Mouse (Mus musculus) embryonic facial prominence, embryonic 14.5 days (tissue): Measurements from ENCODE around the gene Arhgap44. TPM values are rescaled to one million over a fixed set of nuclear protein-coding genes. Genes with fewer than 3 reads are reported as not detected.

Experiments
- ATAC-seq: fragments of 200-750 bp; cut with Nextera tagmentation; 2 replicates; pipeline ENCODE4 v1.8.0; 2017; ENCODE audit warnings: low read depth, moderate number of reproducible peaks, moderate TSS enrichment
- DNase-seq: peaks from one replicate; pipeline ENCODE4 v3.0.0-alpha.2; 2015; ENCODE audit warnings: low spot score
- H3K27ac ChIP-seq: fragments of 300-500 bp; sonication (generic); replicated peaks from 2 replicates; pipeline ENCODE4 v1.5.1; 2014; ENCODE audit warnings: low read depth, mild to moderate bottlenecking, low read length, moderate library complexity
- H3K27me3 ChIP-seq: fragments of 300-500 bp; sonication (generic); replicated peaks from 2 replicates; pipeline ENCODE4 v1.6.1; 2014; ENCODE audit warnings: low read length; ENCODE audit not compliant: control insufficient read depth, insufficient read depth
- H3K36me3 ChIP-seq: fragments of 300-500 bp; sonication (generic); 2 replicates; pipeline ENCODE4 v1.6.1; 2014; ENCODE audit warnings: low read length, mixed read lengths; ENCODE audit not compliant: control insufficient read depth, insufficient read depth
- H3K4me1 ChIP-seq: fragments of 300-500 bp; sonication (generic); 2 replicates; pipeline ENCODE4 v1.6.1; 2014; ENCODE audit warnings: antibody characterized with exemption, low read length; ENCODE audit not compliant: control insufficient read depth, insufficient read depth
- H3K4me2 ChIP-seq: fragments of 300-500 bp; sonication (generic); 2 replicates; pipeline ENCODE4 v1.6.1; 2014; ENCODE audit warnings: low read depth, mild to moderate bottlenecking, low read length, moderate library complexity, mixed read lengths
- H3K4me3 ChIP-seq: fragments of 300-500 bp; sonication (generic); 2 replicates; pipeline ENCODE4 v1.5.1; 2014; ENCODE audit warnings: low read depth, mild to moderate bottlenecking, low read length
- H3K9ac ChIP-seq: fragments of 300-500 bp; sonication (generic); 2 replicates; pipeline ENCODE4 v1.6.1; 2014; ENCODE audit warnings: low read depth, mild to moderate bottlenecking, low read length, moderate library complexity, mixed read lengths
- H3K9me3 ChIP-seq: fragments of 300-500 bp; sonication (generic); 2 replicates; pipeline ENCODE4 v1.6.1; 2016; ENCODE audit warnings: low read length; ENCODE audit not compliant: control insufficient read depth
- WGBS: fragments of 180-500 bp; shearing (Covaris S2); extraction: QIAGEN DNeasy Blood & Tissue Kit; methylation state at CpG from one replicate; pipeline ENCODE4 v1.1.7; 2014; 5-methylcytosine and 5-hydroxymethylcytosine counted together
- polyA plus RNA-seq: library from polyadenylated mRNA; unstranded; fragments of >200 nt; fragmentation: Nextera tagmentation; extraction: Ambion mirVana; gene quantifications from 2 replicates; pipeline ENCODE4 v1.2.1, GENCODE M21; 2014

Gene Arhgap44
- polyA plus RNA-seq, 1 experiment from 2014 or later = 8.1 TPM

- no peak for DNase-seq
- H3K4me2 ChIP-seq = no peak overlapping the region
- H3K9me3 ChIP-seq = no peaks in the 10 kb centered on the region
- H3K9ac ChIP-seq = no peak overlapping the region
- no peak overlapping the region for H3K4me3 ChIP-seq
- H3K4me1 ChIP-seq = no peaks in the 10 kb centered on the region
- ATAC-seq = no peak
- no peaks in the 10 kb centered on the region for H3K36me3 ChIP-seq
- H3K27ac ChIP-seq = no peak overlapping the region
- no peaks in the 10 kb centered on the region for H3K27me3 ChIP-seq
- WGBS = 52% methylated on average over 5 of the region's 5 CpGs
Measured at GRCm38 (mm10) chr11:65088451-65089222, 74.1 kb downstream of the Arhgap44 start.

DNA sequence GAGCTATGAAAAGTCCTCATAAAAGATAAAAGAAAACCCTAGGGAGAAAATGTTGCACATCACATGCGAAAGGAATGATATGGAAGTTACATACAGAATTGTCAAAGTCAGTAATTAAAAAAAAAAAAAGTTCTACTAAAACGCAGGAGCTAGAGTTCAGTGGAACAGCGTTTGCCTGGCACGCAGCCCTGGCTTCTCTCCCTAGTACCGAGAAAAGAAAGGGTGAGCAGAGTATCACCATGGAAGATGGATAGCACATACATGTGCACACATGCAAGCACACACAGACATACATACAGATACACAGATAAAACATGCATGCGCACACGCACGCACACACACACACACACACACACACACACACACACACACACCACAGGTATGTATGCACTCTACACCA is 82.0 kb downstream of the Arhgap44 start:
- H3K9me3 ChIP-seq = no peaks in the 10 kb centered on the region
- no peak overlapping the region for H3K4me3 ChIP-seq
- no peak for ATAC-seq
- H3K9ac ChIP-seq = no peak overlapping the region
- no peaks in the 10 kb centered on the region for H3K4me1 ChIP-seq
- WGBS = 86% methylated on average over 8 of the region's 8 CpGs
- no peaks in the 10 kb centered on the region for H3K36me3 ChIP-seq
- no peak for DNase-seq
- no peak overlapping the region for H3K27ac ChIP-seq
- no peaks in the 10 kb centered on the region for H3K27me3 ChIP-seq
- no peak overlapping the region for H3K4me2 ChIP-seq

DNA sequence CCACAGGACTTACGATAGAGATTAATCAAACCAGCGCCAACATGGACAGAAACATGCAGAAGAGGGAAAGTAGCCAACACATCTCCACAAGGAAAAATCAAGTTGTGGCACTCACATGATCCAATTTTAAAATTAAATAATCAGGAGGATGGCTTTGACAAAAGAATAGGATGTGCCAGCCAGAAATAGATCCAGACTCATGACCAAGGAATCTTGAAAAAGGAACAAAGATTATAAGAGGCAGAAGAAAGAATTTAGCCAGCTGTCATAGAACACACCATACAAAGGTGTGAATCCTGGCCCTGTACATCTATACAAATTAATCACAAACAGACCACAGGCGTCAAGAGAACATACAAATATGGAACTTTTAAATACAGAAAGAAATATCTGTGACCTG is 82.5 kb downstream of the Arhgap44 start:
- Histone ChIP-seq H3K4me1 (no peaks in the 10 kb centered on the region), H3K27ac (no peak overlapping the region), H3K27me3 (no peaks in the 10 kb centered on the region), H3K36me3 (no peaks in the 10 kb centered on the region), H3K4me3 (no peak overlapping the region), H3K9me3 (no peaks in the 10 kb centered on the region), H3K4me2 (no peak overlapping the region), H3K9ac (no peak overlapping the region)
- ATAC-seq (no peak), DNase-seq (no peak)
- WGBS = 85% methylated on average over 3 of the region's 3 CpGs

- H3K36me3 ChIP-seq = no peaks in the 10 kb centered on the region
- WGBS = 80% methylated on average over 5 of the region's 5 CpGs
- no peaks in the 10 kb centered on the region for H3K27me3 ChIP-seq
- no peaks in the 10 kb centered on the region for H3K9me3 ChIP-seq
- H3K4me3 ChIP-seq = no peak overlapping the region
- DNase-seq = no peak
- H3K4me1 ChIP-seq = no peaks in the 10 kb centered on the region
- H3K27ac ChIP-seq = no peak overlapping the region
- no peak for ATAC-seq
- no peak overlapping the region for H3K4me2 ChIP-seq
- H3K9ac ChIP-seq = no peak overlapping the region
Measured at GRCm38 (mm10) chr11:65069609-65070008, 93.2 kb downstream of the Arhgap44 start.

DNA sequence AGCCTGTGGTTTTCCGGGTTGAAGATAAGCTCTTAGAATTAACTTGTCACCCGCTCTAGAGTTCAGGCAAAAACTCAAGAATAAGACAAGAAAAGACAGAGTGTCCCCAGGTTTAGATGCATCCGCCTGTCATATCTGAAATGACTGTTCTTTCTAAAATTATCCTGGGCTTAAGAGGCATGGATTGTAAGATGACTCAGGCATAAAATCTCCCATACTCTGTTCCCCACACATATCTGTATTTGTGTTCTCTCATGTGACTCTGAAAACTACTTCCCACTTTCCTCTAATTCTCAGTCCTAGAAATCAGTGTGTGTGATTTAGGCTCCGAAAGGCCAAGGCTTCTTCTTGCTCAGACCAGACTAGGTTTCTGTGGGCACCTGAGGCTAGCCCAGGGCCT is 93.7 kb downstream of the Arhgap44 start:
- no peaks in the 10 kb centered on the region for H3K9me3 ChIP-seq
- no peak for DNase-seq
- H3K4me1 ChIP-seq = no peaks in the 10 kb centered on the region

DNA sequence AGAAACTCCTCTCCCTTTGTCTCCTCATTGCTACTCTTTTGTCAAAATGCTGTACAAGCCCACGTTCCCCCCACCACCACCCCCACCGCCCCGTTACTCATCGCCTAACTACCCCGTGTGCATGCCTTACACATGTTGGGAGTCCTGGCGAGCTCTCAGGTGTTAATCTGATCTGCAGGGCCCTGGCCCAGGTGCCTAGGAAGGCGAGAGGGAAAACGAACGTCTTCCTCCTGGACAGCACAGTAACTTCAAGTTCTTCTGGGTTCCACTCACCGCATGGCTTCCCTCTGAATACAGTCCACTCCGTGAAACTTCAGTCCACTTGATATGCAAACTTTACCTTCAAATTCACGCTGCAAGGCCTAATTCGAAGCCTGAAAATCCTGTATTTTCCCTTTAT is 97.6 kb downstream of the Arhgap44 start:
- no peaks in the 10 kb centered on the region for H3K36me3 ChIP-seq
- no peak for ATAC-seq
- H3K4me2 ChIP-seq = no peak overlapping the region
- no peaks in the 10 kb centered on the region for H3K27me3 ChIP-seq
- no peak for DNase-seq
- no peak overlapping the region for H3K9ac ChIP-seq
- no peaks in the 10 kb centered on the region for H3K9me3 ChIP-seq
- WGBS = 89% methylated on average over 13 of the region's 13 CpGs
- H3K4me3 ChIP-seq = no peak overlapping the region
- no peaks in the 10 kb centered on the region for H3K4me1 ChIP-seq
- H3K27ac ChIP-seq = no peak overlapping the region

More for the DNA sequence above, 93.7 kb downstream of the Arhgap44 start:
- H3K36me3 ChIP-seq = no peaks in the 10 kb centered on the region
- no peak overlapping the region for H3K9ac ChIP-seq
- WGBS = 84% methylated on average over 4 of the region's 4 CpGs
- no peak overlapping the region for H3K27ac ChIP-seq
- ATAC-seq = no peak
- no peak overlapping the region for H3K4me3 ChIP-seq
- H3K27me3 ChIP-seq = no peaks in the 10 kb centered on the region
- no peak overlapping the region for H3K4me2 ChIP-seq

GRCm38 (mm10) chr11:65061437-65061836 is 101.3 kb downstream of the Arhgap44 start:
- H3K9me3 ChIP-seq = no peaks in the 10 kb centered on the region
- no peaks in the 10 kb centered on the region for H3K27me3 ChIP-seq
- H3K27ac ChIP-seq = no peak overlapping the region
- H3K4me2 ChIP-seq = no peak overlapping the region
- WGBS = 57% methylated on average over 3 of the region's 3 CpGs
- H3K9ac ChIP-seq = no peak overlapping the region
- no peaks in the 10 kb centered on the region for H3K4me1 ChIP-seq
- DNase-seq (no peak), ATAC-seq (no peak)
- no peak overlapping the region for H3K4me3 ChIP-seq
- H3K36me3 ChIP-seq = no peaks in the 10 kb centered on the region

GRCm38 (mm10) chr11:65059531-65059930 is 103.2 kb downstream of the Arhgap44 start:
- WGBS = 82% methylated on average over 12 of the region's 12 CpGs
- Histone ChIP-seq H3K4me1 (no peaks in the 10 kb centered on the region), H3K36me3 (no peaks in the 10 kb centered on the region), H3K4me3 (no peak overlapping the region), H3K4me2 (no peak overlapping the region), H3K9ac (no peak overlapping the region), H3K27me3 (no peaks in the 10 kb centered on the region), H3K9me3 (no peaks in the 10 kb centered on the region), H3K27ac (no peak overlapping the region)
- ATAC-seq (no peak), DNase-seq (no peak)
